Mouse (Mus musculus) embryonic fibroblast, embryonic 13.5 days (primary cell): ENCODE measurements at regions not wholly inside any gene's neighbourhood (a gene's known extent, or its start where the extent isn't known, plus 50 kb on each side); places are given as distances from the start of the nearest gene placed in this dataset.

Source experiments
- CTCF ChIP-seq: IDR thresholded peaks from 2 replicates; pipeline ENCODE4 v1.5.1; 2011; ENCODE audit warnings: mild to moderate bottlenecking, control low read depth, low read length, moderate library complexity, borderline replicate concordance; ENCODE audit not compliant: insufficient read depth
- POLR2A ChIP-seq: IDR thresholded peaks from 2 replicates; pipeline ENCODE4 v1.6.1; 2011; ENCODE audit warnings: low read depth, mild to moderate bottlenecking, control low read depth, low read length, moderate library complexity

GRCm38 (mm10) chr5:142281997-142282396 is 119.3 kb upstream of the Foxk1 start:
- TF ChIP-seq POLR2A = no peak
- TF ChIP-seq CTCF = no peak
